Mouse (Mus musculus): ENCODE measurements around the gene Appl2. TPM values are rescaled to one million over a fixed set of nuclear protein-coding genes. Genes with fewer than 3 reads are reported as not detected.

Appl2 gene
- polyA plus RNA-seq, 1 experiment from 2014 or later: 28.2 TPM

GRCm38 (mm10) chr10:83607111-83607510, 41.4 kb downstream of the Appl2 start:
- no peak overlapping the region for H3K27ac ChIP-seq (ENCODE audit: low read depth, low read length)
- peaks cover 7% of the 10 kb centered on the region; the same call in 1 of the 2 replicates for H3K36me3 ChIP-seq (ENCODE audit: control insufficient read depth, insufficient read depth, low read length)
- ATAC-seq (ENCODE audit: low FRiP score) (no peak), DNase-seq (ENCODE audit: low spot score, missing footprints) (no peak)
- no peak overlapping the region for H3K4me2 ChIP-seq
- H3K4me1 ChIP-seq (ENCODE audit: control insufficient read depth, insufficient read depth, low read length): no peaks in the 10 kb centered on the region
- no peaks in the 10 kb centered on the region for H3K27me3 ChIP-seq (ENCODE audit: control insufficient read depth, insufficient read depth, low read length)
- H3K9me3 ChIP-seq (ENCODE audit: control insufficient read depth, low read length): no peaks in the 10 kb centered on the region
- 91% methylated on average over 3 of the region's 3 CpGs for WGBS
- H3K9ac ChIP-seq (ENCODE audit: low read length): no peak overlapping the region
- no peak overlapping the region for H3K4me3 ChIP-seq (ENCODE audit: low read depth, low read length)

GRCm38 (mm10) chr10:83605637-83606183, 42.8 kb downstream of the Appl2 start:
- no peak overlapping the region for H3K4me2 ChIP-seq
- peaks cover 10% of the 10 kb centered on the region for H3K36me3 ChIP-seq (ENCODE audit: control insufficient read depth, insufficient read depth, low read length)
- no peaks in the 10 kb centered on the region for H3K4me1 ChIP-seq (ENCODE audit: control insufficient read depth, insufficient read depth, low read length)
- H3K9ac ChIP-seq (ENCODE audit: low read length): no peak overlapping the region
- no peak for DNase-seq (ENCODE audit: low spot score, missing footprints)
- H3K27me3 ChIP-seq (ENCODE audit: control insufficient read depth, insufficient read depth, low read length): no peaks in the 10 kb centered on the region
- WGBS: 75% methylated on average over 8 of the region's 8 CpGs
- no peak overlapping the region for H3K27ac ChIP-seq (ENCODE audit: low read depth, low read length)
- no peak overlapping the region for H3K4me3 ChIP-seq (ENCODE audit: low read depth, low read length)
- no peak for ATAC-seq (ENCODE audit: low FRiP score)
- no peaks in the 10 kb centered on the region for H3K9me3 ChIP-seq (ENCODE audit: control insufficient read depth, low read length)

GRCm38 (mm10) chr10:83603956-83604564, 44.5 kb downstream of the Appl2 start:
- Histone ChIP-seq H3K36me3 (ENCODE audit: control insufficient read depth, insufficient read depth, low read length) (peaks cover 9% of the 10 kb centered on the region), H3K4me3 (ENCODE audit: low read depth, low read length) (no peak overlapping the region), H3K27ac (ENCODE audit: low read depth, low read length) (no peak overlapping the region), H3K9me3 (ENCODE audit: control insufficient read depth, low read length) (no peaks in the 10 kb centered on the region), H3K9ac (ENCODE audit: low read length) (no peak overlapping the region), H3K4me2 (no peak overlapping the region), H3K27me3 (ENCODE audit: control insufficient read depth, insufficient read depth, low read length) (no peaks in the 10 kb centered on the region), H3K4me1 (ENCODE audit: control insufficient read depth, insufficient read depth, low read length) (no peaks in the 10 kb centered on the region)
- WGBS: 91% methylated on average over 10 of the region's 10 CpGs
- DNase-seq (ENCODE audit: low spot score, missing footprints) (no peak), ATAC-seq (ENCODE audit: low FRiP score) (no peak)

- 94% methylated on average over 11 of the region's 11 CpGs for WGBS
- no peak for ATAC-seq (ENCODE audit: low FRiP score)
These were observed 47.9 kb downstream of the Appl2 start for GRCm38 (mm10) chr10:83600650-83601049.

GRCm38 (mm10) chr10:83594526-83594925, 54.0 kb downstream of the Appl2 start:
- no peaks in the 10 kb centered on the region for H3K27me3 ChIP-seq (ENCODE audit: control insufficient read depth, insufficient read depth, low read length)
- ATAC-seq (ENCODE audit: low FRiP score): no peak
- H3K4me3 ChIP-seq (ENCODE audit: low read depth, low read length): no peak overlapping the region
- no peak overlapping the region for H3K4me2 ChIP-seq
- peaks cover 18% of the 10 kb centered on the region for H3K36me3 ChIP-seq (ENCODE audit: control insufficient read depth, insufficient read depth, low read length)
- no peak overlapping the region for H3K27ac ChIP-seq (ENCODE audit: low read depth, low read length)
- no peak for DNase-seq (ENCODE audit: low spot score, missing footprints)
- no peaks in the 10 kb centered on the region for H3K9me3 ChIP-seq (ENCODE audit: control insufficient read depth, low read length)
- H3K9ac ChIP-seq (ENCODE audit: low read length): no peak overlapping the region
- 91% methylated on average over 5 of the region's 5 CpGs for WGBS
- H3K4me1 ChIP-seq (ENCODE audit: control insufficient read depth, insufficient read depth, low read length): no peaks in the 10 kb centered on the region

More at GRCm38 (mm10) chr10:83600650-83601049, 47.9 kb downstream of the Appl2 start:
- Histone ChIP-seq H3K27ac (ENCODE audit: low read depth, low read length) (no peak overlapping the region), H3K27me3 (ENCODE audit: control insufficient read depth, insufficient read depth, low read length) (no peaks in the 10 kb centered on the region), H3K36me3 (ENCODE audit: control insufficient read depth, insufficient read depth, low read length) (peaks cover 9% of the 10 kb centered on the region), H3K4me1 (ENCODE audit: control insufficient read depth, insufficient read depth, low read length) (no peaks in the 10 kb centered on the region), H3K9me3 (ENCODE audit: control insufficient read depth, low read length) (no peaks in the 10 kb centered on the region), H3K4me2 (no peak overlapping the region), H3K4me3 (ENCODE audit: low read depth, low read length) (no peak overlapping the region), H3K9ac (ENCODE audit: low read length) (no peak overlapping the region)
- no peak for DNase-seq (ENCODE audit: low spot score, missing footprints)

GRCm38 (mm10) chr10:83592616-83593015, 55.9 kb downstream of the Appl2 start:
- H3K36me3 ChIP-seq (ENCODE audit: control insufficient read depth, insufficient read depth, low read length): peaks cover 23% of the 10 kb centered on the region
- 93% methylated on average over 7 of the region's 7 CpGs for WGBS

GRCm38 (mm10) chr10:83590801-83591200, 57.7 kb downstream of the Appl2 start:
- Histone ChIP-seq H3K9me3 (ENCODE audit: control insufficient read depth, low read length) (no peaks in the 10 kb centered on the region), H3K27me3 (ENCODE audit: control insufficient read depth, insufficient read depth, low read length) (no peaks in the 10 kb centered on the region), H3K36me3 (ENCODE audit: control insufficient read depth, insufficient read depth, low read length) (peaks cover 31% of the 10 kb centered on the region), H3K4me3 (ENCODE audit: low read depth, low read length) (no peak overlapping the region), H3K9ac (ENCODE audit: low read length) (no peak overlapping the region), H3K27ac (ENCODE audit: low read depth, low read length) (no peak overlapping the region), H3K4me2 (no peak overlapping the region), H3K4me1 (ENCODE audit: control insufficient read depth, insufficient read depth, low read length) (no peaks in the 10 kb centered on the region)
- DNase-seq (ENCODE audit: low spot score, missing footprints): no peak
- 92% methylated on average over 6 of the region's 6 CpGs for WGBS
- ATAC-seq (ENCODE audit: low FRiP score): no peak

More at GRCm38 (mm10) chr10:83592616-83593015, 55.9 kb downstream of the Appl2 start:
- no peak overlapping the region for H3K4me2 ChIP-seq
- H3K27me3 ChIP-seq (ENCODE audit: control insufficient read depth, insufficient read depth, low read length): no peaks in the 10 kb centered on the region
- no peak overlapping the region for H3K4me3 ChIP-seq (ENCODE audit: low read depth, low read length)
- DNase-seq (ENCODE audit: low spot score, missing footprints) (no peak), ATAC-seq (ENCODE audit: low FRiP score) (no peak)
- no peaks in the 10 kb centered on the region for H3K9me3 ChIP-seq (ENCODE audit: control insufficient read depth, low read length)
- H3K9ac ChIP-seq (ENCODE audit: low read length): no peak overlapping the region
- H3K4me1 ChIP-seq (ENCODE audit: control insufficient read depth, insufficient read depth, low read length): no peaks in the 10 kb centered on the region
- no peak overlapping the region for H3K27ac ChIP-seq (ENCODE audit: low read depth, low read length)

GRCm38 (mm10) chr10:83565449-83566441, 82.8 kb downstream of the Appl2 start:
- Histone ChIP-seq H3K4me3 (ENCODE audit: low read depth, low read length) (no peak overlapping the region), H3K27me3 (ENCODE audit: control insufficient read depth, insufficient read depth, low read length) (no peaks in the 10 kb centered on the region), H3K36me3 (ENCODE audit: control insufficient read depth, insufficient read depth, low read length) (peaks cover 9% of the 10 kb centered on the region), H3K4me1 (ENCODE audit: control insufficient read depth, insufficient read depth, low read length) (no peaks in the 10 kb centered on the region), H3K4me2 (no peak overlapping the region), H3K9ac (ENCODE audit: low read length) (no peak overlapping the region), H3K27ac (ENCODE audit: low read depth, low read length) (no peak overlapping the region), H3K9me3 (ENCODE audit: control insufficient read depth, low read length) (no peaks in the 10 kb centered on the region)
- DNase-seq (ENCODE audit: low spot score, missing footprints) (no peak), ATAC-seq (ENCODE audit: low FRiP score) (no peak)
- 97% methylated on average over 7 of the region's 7 CpGs for WGBS

GRCm38 (mm10) chr10:83563005-83563404, 85.5 kb downstream of the Appl2 start:
- DNase-seq (ENCODE audit: low spot score, missing footprints) (no peak), ATAC-seq (ENCODE audit: low FRiP score) (no peak)
- H3K4me2 ChIP-seq: no peak overlapping the region
- no peak overlapping the region for H3K27ac ChIP-seq (ENCODE audit: low read depth, low read length)
- H3K9ac ChIP-seq (ENCODE audit: low read length): no peak overlapping the region
- H3K4me1 ChIP-seq (ENCODE audit: control insufficient read depth, insufficient read depth, low read length): no peaks in the 10 kb centered on the region
- H3K36me3 ChIP-seq (ENCODE audit: control insufficient read depth, insufficient read depth, low read length): peaks cover 16% of the 10 kb centered on the region
- no peaks in the 10 kb centered on the region for H3K27me3 ChIP-seq (ENCODE audit: control insufficient read depth, insufficient read depth, low read length)
- no peaks in the 10 kb centered on the region for H3K9me3 ChIP-seq (ENCODE audit: control insufficient read depth, low read length)
- H3K4me3 ChIP-seq (ENCODE audit: low read depth, low read length): no peak overlapping the region
